Comparison of ENCODE assay signal across 8 mouse cellular contexts in genomic region chr9:60616946-60617345, GRCm38 (mm10).
DNase-seq lines count a peak whose midpoint lies in the region; ATAC-seq and TF ChIP-seq lines count a peak whose summit lies in the region.

No protein-coding gene starts in this region.

- no peaks in the 10 kb centered on the region for H3K9me3 ChIP-seq in neural tube, embryonic 13.5 days
- H3K9me3 ChIP-seq in stomach, postnatal 0 days (ENCODE audit: control insufficient read depth, low read length), result no peaks in the 10 kb centered on the region

- peak in 1 of 2 experiments; percentile 31 for DNase-seq in cerebellum, adult 2 months
- DNase-seq in cerebellum, adult 9-10 months, result no peak
- no peak for DNase-seq in neural tube, embryonic 10.5 days (ENCODE audit: extremely low spot score, low spot score)
- DNase-seq in heart, postnatal 10 days, result peak; percentile 64 to 66
- DNase-seq in stomach, postnatal 0 days (ENCODE audit: low spot score), result no peak
- DNase-seq in cerebellum, postnatal 14 days, result no peak

- 0 out of 2 replicates have a peak overlapping the region, but pooled peaks have one; percentile 1 for H3K27ac ChIP-seq in cerebellum, adult 2 months (ENCODE audit: insufficient read depth, low read length)
- 0 out of 2 replicates have a peak overlapping the region, but pooled peaks have one; percentile 42 for H3K27ac ChIP-seq in neural tube, embryonic 13.5 days (replicated peaks)
- peak overlapping the region; percentile 83 for H3K27ac ChIP-seq in stomach, postnatal 0 days (replicated peaks)

- no peak for TF ChIP-seq EP300 in stomach, postnatal 0 days (optimal IDR thresholded peaks at IDR 0.05)

- H3K9ac ChIP-seq in neural tube, embryonic 13.5 days, result no peak overlapping the region
- H3K9ac ChIP-seq in stomach, postnatal 0 days (ENCODE audit: low read length), result no peak overlapping the region; the same call in 1 of the 2 replicates

- peaks cover 40% of the 10 kb centered on the region for H3K36me3 ChIP-seq in neural tube, embryonic 13.5 days
- H3K36me3 ChIP-seq in stomach, postnatal 0 days (ENCODE audit: control insufficient read depth, insufficient read depth, low read length), result no peaks in the 10 kb centered on the region

- H3K27me3 ChIP-seq in cerebellum, adult 2 months (ENCODE audit: control insufficient read depth, insufficient read depth, low read length), result no peaks in the 10 kb centered on the region
- no peaks in the 10 kb centered on the region for H3K27me3 ChIP-seq in neural tube, embryonic 13.5 days
- no peaks in the 10 kb centered on the region for H3K27me3 ChIP-seq in stomach, postnatal 0 days (ENCODE audit: control insufficient read depth, insufficient read depth, low read length)

- peaks cover 6% of the 10 kb centered on the region; the same call in 1 of the 2 replicates for H3K4me1 ChIP-seq in cerebellum, adult 2 months (ENCODE audit: control insufficient read depth, insufficient read depth, low read length)
- H3K4me1 ChIP-seq in neural tube, embryonic 13.5 days (replicated peaks), result peaks cover 3% of the 10 kb centered on the region; the same call in 1 of the 2 replicates
- no peaks in the 10 kb centered on the region for H3K4me1 ChIP-seq in stomach, postnatal 0 days (replicated peaks; ENCODE audit: control insufficient read depth, insufficient read depth)

- TF ChIP-seq CTCF in cerebellum, adult 2 months (IDR thresholded peaks at IDR 0.05; ENCODE audit: borderline replicate concordance, insufficient read depth, low read depth, low read length), result no peak
- TF ChIP-seq CTCF in stomach, postnatal 0 days (IDR thresholded peaks at IDR 0.05; ENCODE audit: low read depth), result no peak

- ATAC-seq in neural tube, embryonic 13.5 days (ENCODE audit: low read depth), result no peak
- ATAC-seq in stomach, postnatal 0 days (ENCODE audit: low FRiP score, low TSS enrichment), result peak; percentile 66; the same call in 1 of the 2 replicates
- no peak for ATAC-seq in erythroblast, adult 5-6 weeks (replicated peaks; ENCODE audit: low FRiP score, poor library complexity, severe bottlenecking)

- TF ChIP-seq POLR2A in cerebellum, adult 2 months (IDR thresholded peaks at IDR 0.05; ENCODE audit: borderline replicate concordance, insufficient read depth, low read length), result no peak

- intact Hi-C loops in heart, postnatal 10 days (cut with DNase I), result no loop called here

- no peak overlapping the region for H3K4me2 ChIP-seq in neural tube, embryonic 13.5 days
- H3K4me2 ChIP-seq in stomach, postnatal 0 days (replicated peaks; ENCODE audit: low read depth), result peak overlapping the region; percentile 30

- WGBS in cerebellum, adult 2 months, result 30% methylated on average over 9 of the region's 9 CpGs
- 49% methylated on average over 9 of the region's 9 CpGs for WGBS in neural tube, embryonic 13.5 days
- 32% methylated on average over 9 of the region's 9 CpGs for WGBS in stomach, postnatal 0 days

- no peak overlapping the region for H3K4me3 ChIP-seq in cerebellum, adult 2 months (replicated peaks; ENCODE audit: insufficient read depth, low read depth, low read length)
- H3K4me3 ChIP-seq in neural tube, embryonic 13.5 days, result no peak overlapping the region
- H3K4me3 ChIP-seq in stomach, postnatal 0 days (ENCODE audit: low read depth, low read length), result no peak overlapping the region

Comparison
In these comparisons a context has a peak if more than half of its experiments do, and no peak if none do; other contexts are left out.
1. DNase-seq: peak in heart, postnatal 10 days (2 of 2); none in cerebellum, adult 9-10 months (single experiment), neural tube, embryonic 10.5 days (single experiment), stomach, postnatal 0 days (single experiment) and cerebellum, postnatal 14 days (0 of 2).
2. H3K27ac ChIP-seq: peak in every context shown above with its lines; median percentile 83 in stomach, postnatal 0 days; 42 in neural tube, embryonic 13.5 days; 1 in cerebellum, adult 2 months.